Comparison of ENCODE assay signal across 30 mouse cellular contexts in genomic region chrX:91654964-91655575, GRCm38 (mm10). TPM values are rescaled to one million over a fixed set of nuclear protein-coding genes. Genes with fewer than 3 reads are reported as not detected.
"Had no signal": no experiment of that assay in that cellular context is flagged by ENCODE, and none has a peak within 500 bp of the region (broad histone marks: within the 10 kb centered on the region; RNA-seq: fewer than 3 reads in every experiment).

No protein-coding gene starts in this region.

RNA-seq across cellular contexts. Expression of gene Gm14781, which starts 23.1 kb away (rescaled TPM):
- polyA plus RNA-seq: limb, embryonic 10.5 days; limb, embryonic 11.5 days; limb, embryonic 12.5 days; limb, embryonic 13.5 days; limb, embryonic 14.5 days; limb, embryonic 15.5 days; liver, adult 2 months; liver, embryonic 11.5 days; liver, embryonic 12.5 days; liver, embryonic 13.5 days; liver, embryonic 14.5 days; liver, embryonic 15.5 days; liver, embryonic 16.5 days; liver, postnatal 0 days; lung, adult 2 months; lung, embryonic 14.5 days; lung, embryonic 15.5 days; lung, embryonic 16.5 days; lung, postnatal 0 days; macrophage; midbrain, embryonic 10.5 days; midbrain, embryonic 12.5 days; midbrain, embryonic 13.5 days; midbrain, embryonic 14.5 days; midbrain, embryonic 15.5 days; midbrain, embryonic 16.5 days; midbrain, postnatal 0 days; myocyte; neural tube, embryonic 12.5 days; neural tube, embryonic 13.5 days had no signal
